Mouse (Mus musculus) C2C12 (cell line): ENCODE measurements around the gene Ptbp2. TPM values are rescaled to one million over a fixed set of nuclear protein-coding genes. Genes with fewer than 3 reads are reported as not detected.

Experiments
- H3K27me3 ChIP-seq: one replicate; pipeline ENCODE4 v1.6.1; 2011; ENCODE audit not compliant: control insufficient read depth, insufficient read depth, insufficient read length
- H3K36me3 ChIP-seq: one replicate; pipeline ENCODE4 v1.6.1; 2011; ENCODE audit not compliant: control insufficient read depth, insufficient read depth
- H3K4me3 ChIP-seq: one replicate; pipeline ENCODE4 v1.5.1; 2011; ENCODE audit warnings: mild to moderate bottlenecking, control low read depth; ENCODE audit not compliant: poor library complexity, insufficient read depth, severe bottlenecking
- H3K79me2 ChIP-seq: one replicate; pipeline ENCODE4 v1.6.1; 2011; ENCODE audit not compliant: control insufficient read depth, insufficient read depth
- H3K79me3 ChIP-seq: one replicate; pipeline ENCODE4 v1.6.1; 2011; ENCODE audit warnings: low read depth, control low read depth
- H3ac ChIP-seq: one replicate; pipeline ENCODE3; 2011; ENCODE audit warnings: low read depth; ENCODE audit not compliant: control insufficient read depth, insufficient read length
- CEBPB ChIP-seq: IDR thresholded peaks from one replicate; pipeline ENCODE4 v1.6.1; 2011; ENCODE audit warnings: low read depth, mild to moderate bottlenecking, control low read depth, moderate library complexity
- CTCF ChIP-seq: IDR thresholded peaks from one replicate; pipeline ENCODE4 v1.5.1; 2011; ENCODE audit not compliant: control insufficient read depth, insufficient read depth, insufficient read length
- FOSL1 ChIP-seq: IDR thresholded peaks from one replicate; pipeline ENCODE4 v1.8.0; 2011; ENCODE audit warnings: mild to moderate bottlenecking, low read length; ENCODE audit not compliant: poor library complexity, insufficient read depth, severe bottlenecking
- MAX ChIP-seq: IDR thresholded peaks from one replicate; pipeline ENCODE4 v1.6.1; 2011; ENCODE audit warnings: mild to moderate bottlenecking, control low read depth
- MYOD1 ChIP-seq: IDR thresholded peaks from one replicate; pipeline ENCODE4 v1.6.1; 2011; ENCODE audit warnings: low read depth; ENCODE audit not compliant: control insufficient read depth, insufficient read length
- MYOG ChIP-seq: IDR thresholded peaks from one replicate; pipeline ENCODE4 v1.6.1; 2011; ENCODE audit not compliant: control insufficient read depth, insufficient read length; ENCODE audit errors: extremely low read depth
- USF1 ChIP-seq: IDR thresholded peaks from one replicate; pipeline ENCODE4 v1.6.1; 2011; ENCODE audit warnings: low read depth, mild to moderate bottlenecking, control low read depth, moderate library complexity
- polyA plus RNA-seq: library from polyadenylated mRNA; unstranded; fragments of >200 nt; fragmentation: generic; extraction: Trizol; gene quantifications from one replicate; pipeline ENCODE4 v1.2.1, GENCODE M21; 2012; ENCODE audit warnings: missing spikeins

Gene Ptbp2
- polyA plus RNA-seq, 1 experiment, result 11.8 TPM

DNA sequence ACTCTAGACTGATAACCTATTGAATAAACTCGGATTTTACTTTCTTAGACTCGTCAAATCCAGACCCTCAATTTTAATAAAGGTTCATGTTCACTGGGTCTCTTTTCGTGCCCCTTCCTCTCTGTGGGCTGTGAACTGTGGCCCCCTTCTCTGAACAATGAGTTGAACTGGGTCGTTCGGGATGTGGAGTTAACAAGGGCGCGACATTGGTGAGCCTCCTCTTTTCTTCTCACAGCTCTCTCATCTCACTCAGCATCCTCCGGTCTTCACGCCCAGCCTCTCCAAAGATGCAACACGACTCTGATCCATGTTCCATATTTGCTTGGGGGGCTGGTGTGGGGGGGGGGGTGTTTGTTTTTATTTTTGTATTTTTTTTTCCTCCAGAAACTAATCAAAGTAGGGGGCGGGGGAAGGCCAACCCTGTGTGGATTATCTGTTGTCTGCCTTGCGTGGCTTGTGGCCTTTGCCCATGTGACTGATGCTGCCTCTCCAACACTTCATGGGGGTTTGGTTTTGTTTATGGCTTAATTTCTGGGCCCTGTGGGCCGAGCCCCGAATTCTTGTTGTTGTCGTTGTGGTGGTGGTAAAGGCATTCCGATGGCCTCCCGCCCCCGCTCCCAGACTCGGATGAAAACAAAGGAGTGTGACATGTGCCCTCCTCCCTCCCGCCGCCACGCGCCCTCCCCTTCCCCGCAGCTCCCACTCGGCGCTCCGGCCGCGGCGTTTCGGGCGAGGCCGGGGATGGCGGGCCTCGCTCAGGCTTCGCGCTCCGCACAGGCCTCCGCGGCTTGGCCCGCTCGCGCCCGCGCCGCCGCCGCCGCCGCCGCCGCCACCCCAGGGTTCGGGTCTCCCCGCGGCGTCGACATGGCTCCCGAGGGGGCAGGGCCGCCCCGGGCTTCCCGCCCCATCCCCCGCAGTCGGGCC is 2.0 kb downstream of the Ptbp2 start:
- Histone ChIP-seq H3K79me2 (peaks cover 55% of the 10 kb centered on the region), H3K27me3 (no peaks in the 10 kb centered on the region), H3K79me3 (peaks cover 47% of the 10 kb centered on the region), H3K4me3 (peak overlapping the region; percentile 63), H3K36me3 (peaks cover 22% of the 10 kb centered on the region), H3ac (peak overlapping the region; percentile 96)
- TF ChIP-seq CTCF (no peak), USF1 (peak; percentile 14), MAX (peak; percentile 53)

DNA sequence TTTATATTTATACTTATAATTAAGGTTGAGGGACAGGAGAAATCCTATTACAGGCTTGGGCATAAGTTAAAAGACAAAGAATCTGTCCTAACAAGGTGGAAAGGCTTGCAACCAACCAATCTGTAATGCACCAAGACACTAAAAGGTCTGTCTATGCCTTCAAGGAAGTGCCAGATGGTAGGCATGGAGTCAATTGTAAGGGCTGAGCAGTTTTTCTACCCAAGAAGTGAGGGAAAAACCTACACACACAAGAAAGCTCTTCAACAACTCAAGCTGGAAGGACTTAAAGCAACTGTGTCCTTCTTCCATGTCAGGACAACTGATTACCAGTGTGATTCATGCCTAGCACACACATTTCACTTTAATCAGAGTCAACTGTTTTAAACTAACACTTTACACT is 3.4 kb downstream of the Ptbp2 start:
- peaks cover 26% of the 10 kb centered on the region for H3K36me3 ChIP-seq
- TF ChIP-seq MYOD1, result no peak
- no peak for TF ChIP-seq FOSL1
- no peak for TF ChIP-seq CEBPB
- no peak for TF ChIP-seq MYOG
- no peak for TF ChIP-seq MAX
- no peak for TF ChIP-seq USF1
- H3K27me3 ChIP-seq, result no peaks in the 10 kb centered on the region
- H3ac ChIP-seq, result no peak overlapping the region
- H3K79me2 ChIP-seq, result peaks cover 69% of the 10 kb centered on the region
- H3K79me3 ChIP-seq, result peaks cover 61% of the 10 kb centered on the region
- no peak overlapping the region for H3K4me3 ChIP-seq

DNA sequence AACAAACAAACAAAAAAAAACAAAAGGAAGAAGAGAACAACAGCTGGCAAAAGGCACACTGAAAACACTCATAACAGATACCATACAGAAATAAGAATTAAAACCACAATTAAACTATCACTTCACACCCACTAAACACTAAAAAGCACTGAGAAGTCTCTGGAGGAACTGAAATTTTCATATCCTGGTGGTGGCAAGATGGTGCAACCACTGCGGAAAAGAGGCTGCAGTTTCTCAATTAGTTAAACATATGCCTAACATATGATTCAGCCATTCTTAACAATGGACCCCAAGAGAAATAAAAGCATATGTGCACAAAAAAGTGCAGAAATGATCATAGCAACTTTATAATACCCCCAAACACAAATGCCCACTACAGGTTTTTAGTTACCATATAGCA is 5.0 kb downstream of the Ptbp2 start:
- Histone ChIP-seq H3K27me3 (no peaks in the 10 kb centered on the region), H3K36me3 (peaks cover 29% of the 10 kb centered on the region), H3ac (no peak overlapping the region), H3K79me3 (peaks cover 67% of the 10 kb centered on the region), H3K79me2 (peaks cover 77% of the 10 kb centered on the region), H3K4me3 (no peak overlapping the region)
- TF ChIP-seq CEBPB, result no peak
- no peak for TF ChIP-seq MYOG
- TF ChIP-seq CTCF, result no peak
- no peak for TF ChIP-seq MAX
- TF ChIP-seq USF1, result no peak
- no peak for TF ChIP-seq FOSL1
- no peak for TF ChIP-seq MYOD1

DNA sequence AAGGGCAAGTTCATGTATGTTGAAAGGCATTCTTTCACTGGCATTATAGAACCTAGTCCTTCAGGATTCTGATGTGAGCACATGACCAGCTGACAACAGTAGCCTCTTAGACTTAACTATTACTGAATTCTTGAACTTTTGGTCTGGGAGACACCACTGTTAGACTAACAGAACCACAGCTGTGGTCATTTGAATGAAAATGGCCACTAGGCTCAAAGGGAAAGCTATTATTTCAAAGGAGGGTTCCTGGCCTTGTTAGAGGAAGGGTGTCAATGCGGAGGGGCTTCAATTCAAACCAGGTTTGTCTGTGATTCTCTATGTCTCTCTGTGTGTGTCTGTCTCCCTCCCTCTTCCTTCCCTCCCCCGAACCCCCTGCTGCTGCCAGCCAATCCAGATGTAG is 5.8 kb downstream of the Ptbp2 start:
- no peak overlapping the region for H3ac ChIP-seq
- H3K36me3 ChIP-seq, result peaks cover 29% of the 10 kb centered on the region
- TF ChIP-seq MYOG, result no peak
- no peak for TF ChIP-seq CTCF
- no peak for TF ChIP-seq USF1
- TF ChIP-seq MAX, result no peak
- TF ChIP-seq CEBPB, result no peak
- no peak for TF ChIP-seq FOSL1
- TF ChIP-seq MYOD1, result no peak
- peaks cover 84% of the 10 kb centered on the region for H3K79me2 ChIP-seq
- H3K79me3 ChIP-seq, result peaks cover 72% of the 10 kb centered on the region
- H3K27me3 ChIP-seq, result no peaks in the 10 kb centered on the region
- H3K4me3 ChIP-seq, result no peak overlapping the region

DNA sequence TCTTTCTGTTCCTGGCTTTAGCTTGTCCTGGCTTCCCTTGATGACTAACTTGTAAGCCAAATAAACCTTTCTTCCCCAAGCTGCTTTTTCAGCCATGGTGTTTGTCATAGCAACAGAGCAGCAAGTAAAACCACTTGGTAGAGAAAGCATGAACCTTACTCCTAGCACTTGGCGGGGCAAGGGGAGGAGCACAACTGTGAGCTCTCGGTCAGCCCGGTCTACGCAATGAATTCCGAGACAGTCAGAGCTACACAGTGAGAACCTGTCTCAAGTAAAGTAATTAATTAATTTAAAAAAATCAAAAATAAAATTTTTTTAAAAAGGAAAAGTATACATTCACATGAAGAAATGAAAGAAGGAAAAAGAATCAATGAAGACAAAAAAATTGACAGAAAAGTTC is 8.1 kb downstream of the Ptbp2 start:
- TF ChIP-seq CTCF (no peak), MYOG (no peak), MYOD1 (no peak), CEBPB (no peak), MAX (no peak), USF1 (no peak), FOSL1 (no peak)

More for the DNA sequence above, 8.1 kb downstream of the Ptbp2 start:
- Histone ChIP-seq H3K79me2 (peaks cover 90% of the 10 kb centered on the region), H3K36me3 (peaks cover 29% of the 10 kb centered on the region), H3K27me3 (no peaks in the 10 kb centered on the region), H3K79me3 (peaks cover 86% of the 10 kb centered on the region), H3ac (no peak overlapping the region), H3K4me3 (no peak overlapping the region)
